In genomic region chr19:42718101-42718500, GRCm38 (mm10) we compare ENCODE assay signal across 24 mouse cellular contexts.
"Had no signal": no experiment of that assay in that cellular context is flagged by ENCODE, and none has a peak within 500 bp of the region (broad histone marks: within the 10 kb centered on the region; RNA-seq: fewer than 3 reads in every experiment).

No protein-coding gene starts in this region.

- H3K4me2 ChIP-seq: heart, embryonic 12.5 days; hindbrain, embryonic 12.5 days; hindbrain, embryonic 14.5 days; intestine, embryonic 15.5 days; limb, embryonic 13.5 days; limb, embryonic 15.5 days; liver, embryonic 13.5 days; liver, embryonic 15.5 days had no signal

- ATAC-seq: hindbrain, embryonic 16.5 days; inflammation-experienced regulatory T-cells, adult 6 months; intestine, embryonic 15.5 days; intestine, postnatal 0 days had no signal

- H3K4me3 ChIP-seq: heart, adult 2 months; heart, embryonic 10.5 days; heart, embryonic 12.5 days; hindbrain, embryonic 10.5 days; hindbrain, embryonic 12.5 days; intestine, embryonic 15.5 days; limb, embryonic 13.5 days; limb, embryonic 15.5 days; liver, embryonic 13.5 days; liver, embryonic 15.5 days had no signal

- H3K36me3 ChIP-seq: heart, embryonic 10.5 days; heart, embryonic 12.5 days; hindbrain, embryonic 10.5 days; hindbrain, embryonic 12.5 days; intestine, embryonic 15.5 days; limb, embryonic 13.5 days; limb, embryonic 15.5 days; liver, embryonic 13.5 days; liver, embryonic 15.5 days had no signal

- H3K4me1 ChIP-seq: heart, embryonic 10.5 days; heart, embryonic 12.5 days; hindbrain, embryonic 12.5 days had no signal

- H3K9ac ChIP-seq: heart, embryonic 12.5 days; hindbrain, embryonic 12.5 days; hindbrain, embryonic 14.5 days; intestine, embryonic 15.5 days; limb, embryonic 13.5 days; limb, embryonic 15.5 days; liver, embryonic 13.5 days; liver, embryonic 15.5 days had no signal

- H3K9me3 ChIP-seq: heart, embryonic 10.5 days; heart, embryonic 12.5 days; hindbrain, embryonic 10.5 days; hindbrain, embryonic 12.5 days; intestine, embryonic 15.5 days; limb, embryonic 13.5 days; limb, embryonic 15.5 days; liver, embryonic 13.5 days; liver, embryonic 15.5 days had no signal

- DNase-seq: gastrocnemius, postnatal 14 days; gastrocnemius, postnatal 36 days; heart, adult 11 months; heart, adult 2 months; heart, postnatal 10 days; heart, postnatal 4 days; kidney, adult 18-20 months; kidney, adult 8-10 months; kidney, postnatal 14 days; kidney, postnatal 36 days; left cerebral cortex, postnatal 4 days; liver, embryonic 13.5 days had no signal

- H3K27ac ChIP-seq: heart, adult 2 months; heart, embryonic 10.5 days; hindbrain, embryonic 10.5 days; hindbrain, embryonic 12.5 days; hindbrain, embryonic 14.5 days; intestine, embryonic 15.5 days; limb, embryonic 13.5 days; limb, embryonic 15.5 days; liver, embryonic 13.5 days; liver, embryonic 15.5 days had no signal

- H3K27me3 ChIP-seq: heart, embryonic 12.5 days; hindbrain, embryonic 12.5 days; intestine, embryonic 15.5 days; liver, embryonic 13.5 days; liver, embryonic 15.5 days had no signal
